Mouse (Mus musculus) gastrocnemius, postnatal 10 days (tissue): ENCODE data around the gene Slc48a1. TPM values are rescaled to one million over a fixed set of nuclear protein-coding genes. Genes with fewer than 3 reads are reported as not detected.

Source experiments
- DNase-seq: peaks from one replicate; pipeline ENCODE4 v3.0.0; 2021; ENCODE audit warnings: mixed read lengths
- total RNA-seq, 2 experiments: library from RNA; stranded (reverse); gene quantifications; 2 replicates each; pipeline ENCODE4 v1.2.3; 2021

Slc48a1 gene
- total RNA-seq, 2 experiments from 2014 or later: 34.5 to 42.6 TPM

DNA sequence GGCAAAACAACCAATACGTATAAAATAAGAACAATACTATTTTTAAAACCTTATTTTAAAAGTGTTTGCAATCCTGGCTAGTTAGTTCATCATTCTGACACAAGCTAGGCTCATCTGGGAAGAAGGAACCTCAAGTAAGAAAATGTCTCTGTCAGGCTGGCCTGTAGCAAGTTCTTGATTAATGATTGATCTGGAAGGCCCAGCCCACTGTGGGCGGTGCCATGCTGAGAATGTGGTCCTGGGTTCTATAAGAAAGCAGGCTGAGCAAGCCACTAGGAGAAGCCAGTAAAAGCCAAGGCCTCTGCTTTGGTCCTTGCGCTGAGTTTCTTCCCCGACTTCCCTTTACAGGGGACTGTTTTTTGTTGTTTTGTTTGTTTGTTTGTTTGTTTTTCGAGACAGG lies 25.8 kb upstream of the Slc48a1 start:
- DNase-seq: no peak

GRCm38 (mm10) chr15:97754476-97754875 lies 23.8 kb upstream of the Slc48a1 start:
- no peak for DNase-seq

- DNase-seq: no peak
These were observed 23.0 kb upstream of the Slc48a1 start for GRCm38 (mm10) chr15:97755361-97755760.

DNA sequence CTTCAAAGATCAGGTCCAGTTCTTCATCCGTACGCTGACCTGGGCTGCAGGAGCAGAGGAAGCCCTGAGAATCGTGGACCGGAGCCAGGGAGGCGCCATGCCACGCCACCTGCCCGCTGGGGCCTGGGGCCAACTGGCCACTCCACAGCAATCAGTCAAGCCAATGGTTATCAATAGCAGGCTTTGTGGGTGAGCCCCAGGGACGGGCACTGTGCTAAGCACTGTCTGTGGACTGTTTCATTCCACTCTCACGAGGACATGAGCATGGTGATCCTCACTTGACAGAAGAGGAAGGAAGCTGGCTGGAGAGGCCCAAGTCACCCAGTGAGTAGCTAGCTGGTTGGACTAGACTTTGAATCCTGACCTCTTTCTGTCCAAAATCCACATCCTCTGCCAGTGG lies 18.3 kb upstream of the Slc48a1 start:
- no peak for DNase-seq

GRCm38 (mm10) chr15:97760952-97761351 lies 17.4 kb upstream of the Slc48a1 start:
- DNase-seq: no peak

DNA sequence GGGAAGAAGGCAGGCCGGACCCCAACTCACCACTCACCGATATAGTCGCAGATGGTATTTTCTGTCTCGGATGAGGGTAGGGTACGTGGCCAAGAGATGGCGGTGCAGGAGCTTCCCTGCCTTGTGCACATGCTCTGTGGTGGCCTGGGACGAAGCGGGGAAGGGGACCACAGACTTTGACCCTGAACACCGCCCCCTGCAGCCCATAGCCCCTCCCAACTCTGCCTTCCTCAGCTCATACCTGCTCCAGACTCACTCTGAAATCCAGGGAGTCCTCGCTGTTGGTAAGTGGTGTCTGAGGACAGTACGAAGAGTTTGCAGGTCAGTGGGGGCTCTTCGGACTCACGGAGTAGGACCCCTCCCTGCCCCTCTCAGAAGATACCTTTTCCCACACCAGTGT lies 16.9 kb upstream of the Slc48a1 start:
- DNase-seq: no peak

- DNase-seq: no peak
These were observed 15.6 kb upstream of the Slc48a1 start for GRCm38 (mm10) chr15:97762733-97763132.

GRCm38 (mm10) chr15:97763256-97764049 lies 14.9 kb upstream of the Slc48a1 start:
- no peak for DNase-seq

- no peak for DNase-seq
These were observed 13.8 kb upstream of the Slc48a1 start for GRCm38 (mm10) chr15:97764532-97764931.

DNA sequence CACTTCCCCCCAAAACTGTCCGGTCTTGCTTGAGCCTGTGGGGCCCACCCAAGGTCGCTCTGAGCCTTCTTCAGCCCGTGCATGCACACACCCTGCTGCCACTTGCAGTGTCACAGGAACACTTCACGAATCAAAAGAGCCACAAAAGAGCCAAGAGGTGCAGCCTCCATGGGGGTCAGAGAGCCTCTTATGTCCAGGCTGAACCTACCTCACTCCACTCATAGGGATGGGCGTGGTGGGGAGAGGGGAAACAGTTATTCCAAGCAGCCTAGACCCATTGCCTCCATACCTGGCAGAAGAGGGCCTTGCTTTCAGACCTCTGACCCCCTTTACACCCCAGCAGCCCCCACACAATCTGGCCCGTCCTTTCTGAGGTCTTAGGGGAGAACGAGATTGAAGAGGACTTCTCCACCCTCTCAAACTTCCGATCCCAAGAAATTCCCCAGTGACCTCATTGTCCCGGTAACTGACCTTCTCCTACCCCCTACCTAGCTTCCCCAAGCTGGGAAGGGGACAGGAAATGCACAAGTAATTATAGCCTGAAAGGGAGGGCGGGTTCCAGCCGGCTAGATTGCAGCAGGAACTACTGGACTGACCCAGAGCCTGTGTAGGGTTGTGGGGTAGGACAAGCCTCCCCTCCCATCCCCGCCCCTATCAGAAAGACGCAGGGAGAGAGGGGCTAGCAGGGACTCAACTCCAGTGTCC lies 13.1 kb upstream of the Slc48a1 start:
- no peak for DNase-seq

DNA sequence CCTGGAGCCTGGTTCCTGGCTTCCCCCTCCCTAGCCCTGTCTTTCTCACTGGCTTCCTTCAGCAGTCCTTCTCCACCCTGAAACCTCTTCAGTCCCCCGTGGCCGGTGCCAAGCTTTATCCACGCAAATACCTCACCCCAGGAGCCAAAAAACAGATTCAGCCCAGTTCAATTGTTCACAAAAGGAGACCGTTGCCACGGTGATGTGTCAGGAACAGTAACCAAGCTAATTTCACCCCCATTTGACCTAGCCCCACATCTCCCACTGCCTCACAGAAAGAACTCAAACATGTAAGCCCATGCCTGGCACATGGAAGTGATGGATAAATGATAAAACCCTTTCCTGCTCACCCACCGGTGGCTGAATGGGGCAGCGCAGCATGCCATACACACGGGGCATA lies 12.1 kb upstream of the Slc48a1 start:
- DNase-seq: no peak

GRCm38 (mm10) chr15:97766594-97767279 lies 11.6 kb upstream of the Slc48a1 start:
- no peak for DNase-seq

DNA sequence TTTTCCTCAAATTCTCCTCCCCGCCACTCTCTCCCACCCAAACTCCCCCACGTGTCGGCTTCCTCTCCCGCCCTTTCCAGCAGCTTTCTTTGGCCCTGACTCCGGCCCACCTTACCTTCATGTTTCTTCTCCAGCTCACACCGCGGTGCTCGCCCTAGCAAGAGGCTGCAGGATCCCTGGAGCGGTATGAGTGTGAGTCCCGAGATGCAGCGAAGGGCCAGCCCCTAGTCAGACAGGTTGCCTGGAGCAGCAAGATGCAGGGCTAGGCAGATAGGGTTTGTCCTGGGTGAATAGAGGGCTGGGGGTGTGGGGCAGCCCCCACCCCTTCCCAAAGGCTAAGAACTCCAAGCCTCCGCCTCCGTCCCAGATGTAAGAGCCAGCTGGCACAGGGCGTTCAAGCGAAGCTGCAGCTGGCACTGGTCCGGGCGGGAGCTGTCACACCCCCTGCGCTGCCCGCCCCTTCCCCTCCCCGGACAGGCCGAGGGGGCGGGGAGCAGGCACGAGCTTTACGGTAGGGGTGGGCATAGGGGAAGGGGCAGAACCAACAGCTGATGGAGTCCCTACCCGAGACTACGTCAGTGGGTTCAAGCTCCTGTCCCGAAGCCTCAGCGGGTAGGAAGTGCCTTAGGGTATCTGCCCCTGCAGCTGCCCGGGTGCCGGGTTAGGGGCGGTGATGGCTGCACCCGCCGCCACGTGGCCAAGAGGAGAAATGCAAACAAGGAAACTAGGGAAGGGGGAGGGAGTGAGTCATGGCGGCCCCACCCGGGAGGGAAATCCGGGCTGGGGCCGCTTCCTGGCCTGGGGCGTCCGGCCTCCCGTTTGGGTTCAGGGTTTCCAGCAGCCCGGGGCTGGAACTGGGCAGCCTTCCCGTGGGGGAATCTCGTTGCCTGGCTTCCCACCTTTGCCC lies 10.8 kb upstream of the Slc48a1 start, which contains the start of gene Rapgef3:
Rapgef3 (minus strand) TSS at position 693 of the 907 bp plus-strand sequence.
- peak; percentile 79 for DNase-seq

DNA sequence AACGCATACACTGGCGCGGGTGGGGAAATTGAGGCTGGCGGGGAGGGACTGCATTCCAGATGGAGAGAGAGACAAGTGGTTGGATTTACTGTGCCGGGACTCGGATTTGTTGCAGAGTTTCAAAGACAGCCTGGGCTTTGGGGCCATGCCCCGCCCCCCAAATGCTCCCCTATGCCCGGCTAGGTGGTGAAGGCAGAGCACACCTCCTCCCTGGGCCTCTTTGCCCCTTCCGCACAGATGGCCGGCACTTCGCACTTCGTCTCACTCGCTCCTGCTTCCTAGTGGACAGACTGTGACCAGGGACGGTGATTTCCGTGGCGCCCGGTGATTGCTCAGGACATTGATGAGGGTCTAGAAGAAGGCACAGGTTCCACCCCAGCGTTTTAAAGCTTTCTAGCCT lies 10.1 kb upstream of the Slc48a1 start:
- DNase-seq: no peak

DNA sequence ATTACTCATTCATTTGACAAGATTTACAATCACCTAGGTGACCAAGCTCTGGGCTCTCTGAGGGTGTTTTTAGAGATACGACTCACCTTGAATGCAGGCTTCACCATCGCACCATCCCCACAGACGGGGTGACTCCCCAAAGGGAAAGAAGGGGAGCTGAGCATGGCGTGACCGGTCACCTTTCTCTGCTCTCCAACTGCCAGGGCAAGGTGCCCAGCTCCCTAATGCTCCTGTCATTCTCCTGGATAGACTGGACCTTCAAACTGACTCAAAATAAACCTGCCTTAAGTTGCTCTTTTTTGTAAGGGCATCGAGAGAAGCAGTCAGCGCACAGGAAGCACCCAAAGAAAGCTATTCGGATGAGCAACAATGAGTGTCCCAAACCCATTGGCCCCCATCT lies 8.0 kb upstream of the Slc48a1 start:
- no peak for DNase-seq

DNA sequence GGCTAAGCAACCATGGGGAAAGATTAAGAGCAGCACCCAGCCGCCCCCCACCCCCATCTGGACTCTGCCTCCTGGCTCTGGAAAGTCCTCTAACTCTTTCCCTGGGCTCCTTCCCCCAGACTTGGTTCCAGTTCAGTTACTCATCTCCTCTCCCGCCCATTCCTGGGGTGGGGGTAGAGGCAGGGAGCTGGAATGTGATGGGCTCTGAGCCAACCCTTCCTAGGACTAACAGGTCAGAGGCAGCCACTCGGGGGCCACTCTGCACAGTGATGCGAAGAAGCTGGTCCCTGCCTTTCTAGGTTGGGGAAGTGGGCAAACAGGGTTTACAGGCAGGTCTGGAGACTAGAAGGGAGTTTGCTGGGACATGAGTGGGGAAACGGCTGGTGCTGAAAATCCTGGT lies 5.2 kb upstream of the Slc48a1 start:
- DNase-seq: peak; percentile 69

- DNase-seq: no peak
These were observed 4.4 kb upstream of the Slc48a1 start for GRCm38 (mm10) chr15:97773961-97774370.

GRCm38 (mm10) chr15:97776514-97776913 lies 1.8 kb upstream of the Slc48a1 start:
- peak; percentile 77 for DNase-seq

- no peak for DNase-seq
These were observed 1.4 kb upstream of the Slc48a1 start for GRCm38 (mm10) chr15:97776919-97777318.

DNA sequence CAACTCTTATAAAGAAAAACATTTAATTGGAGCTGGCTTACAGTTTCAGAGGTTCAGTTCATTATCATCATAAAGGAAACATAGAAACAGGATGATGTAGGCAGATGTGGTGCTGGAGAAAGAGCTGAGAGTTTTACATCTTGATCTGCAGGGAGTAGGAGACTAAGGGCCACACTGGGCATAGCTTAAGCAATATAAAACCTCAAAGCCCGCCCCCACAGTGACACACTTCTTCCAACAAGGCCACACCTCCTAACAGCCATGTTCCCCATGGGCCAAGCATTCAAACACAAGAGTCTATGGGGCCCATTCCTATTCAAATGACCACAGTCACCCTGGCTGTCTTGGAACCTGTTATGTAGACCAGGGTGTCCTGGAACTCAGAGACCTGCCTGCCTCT lies 1.3 kb downstream of the Slc48a1 start:
- DNase-seq: no peak

- DNase-seq: no peak
These were observed 2.3 kb downstream of the Slc48a1 start for GRCm38 (mm10) chr15:97780611-97781031.
